Mouse (Mus musculus): ENCODE measurements at regions not wholly inside any gene's neighbourhood (a gene's known extent, or its start where the extent isn't known, plus 50 kb on each side); places are given as distances from the start of the nearest gene placed in this dataset.
"Not testable (repeated sequence)": the region's sequence is repeated elsewhere in the genome, so short reads cannot be mapped to it uniquely, and the experiment has no call there.

DNA sequence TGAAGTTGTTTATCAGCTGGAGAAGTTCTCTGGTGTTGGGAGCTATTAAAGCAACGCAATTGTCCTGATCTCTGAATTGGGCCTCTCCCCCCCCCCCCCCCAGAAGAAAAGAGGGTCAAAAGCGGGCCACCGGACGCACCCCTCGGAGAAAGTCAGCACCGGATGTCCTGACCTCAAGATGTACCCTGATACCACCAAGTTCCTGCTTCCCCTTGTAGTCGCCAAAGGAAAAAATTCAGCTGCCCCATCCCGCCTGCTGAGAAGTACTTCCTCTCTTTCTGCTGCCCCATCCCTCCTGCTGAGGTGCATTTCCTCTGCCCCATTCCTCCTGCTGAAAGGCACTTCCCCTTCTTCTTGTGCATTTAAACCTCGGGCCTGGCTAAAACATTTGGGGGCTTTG, 1191.1 kb upstream of the 1700008P02Rik start:
- DNase-seq: not testable (repeated sequence)

DNA sequence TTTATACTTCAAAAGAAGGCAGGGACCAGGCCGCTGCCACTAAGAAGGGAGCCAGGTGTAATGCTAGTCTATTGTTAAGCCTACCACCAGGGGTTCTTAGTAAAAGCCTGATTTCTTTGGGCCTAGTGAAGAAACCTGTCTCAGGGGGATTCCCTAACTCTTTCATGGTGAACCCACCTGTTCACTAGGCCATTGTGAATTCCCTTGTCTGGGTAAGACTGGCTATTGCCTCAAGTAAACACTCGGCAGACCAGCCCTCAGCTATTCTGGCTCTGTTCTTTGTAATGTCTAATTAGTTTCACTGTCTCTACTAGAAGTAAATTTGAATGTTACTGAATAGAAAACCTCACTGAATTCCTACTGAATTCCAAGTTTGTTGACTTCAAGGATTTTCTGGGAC, 1184.9 kb upstream of the 1700008P02Rik start:
- DNase-seq: not testable (repeated sequence)

DNA sequence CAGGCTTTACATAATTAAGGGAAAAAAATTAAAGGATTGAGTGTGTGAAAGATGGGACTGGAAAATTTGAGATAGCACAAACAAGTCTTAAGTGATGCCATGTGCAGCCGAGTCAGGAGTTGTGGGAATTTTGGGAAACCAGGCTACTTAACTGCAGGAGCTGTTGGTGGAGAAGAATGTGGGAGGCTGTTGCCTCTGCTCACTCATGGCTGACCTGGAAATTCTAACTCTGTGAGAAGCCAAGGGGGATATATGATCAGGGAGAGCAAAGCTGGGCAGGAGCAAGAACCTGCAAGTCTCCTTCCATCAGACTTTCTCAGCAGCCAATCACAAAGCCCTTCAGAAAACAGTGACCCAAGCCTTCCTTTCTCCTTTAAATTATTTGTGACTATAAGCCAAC, 1184.0 kb upstream of the 1700008P02Rik start:
- DNase-seq: no peak

DNA sequence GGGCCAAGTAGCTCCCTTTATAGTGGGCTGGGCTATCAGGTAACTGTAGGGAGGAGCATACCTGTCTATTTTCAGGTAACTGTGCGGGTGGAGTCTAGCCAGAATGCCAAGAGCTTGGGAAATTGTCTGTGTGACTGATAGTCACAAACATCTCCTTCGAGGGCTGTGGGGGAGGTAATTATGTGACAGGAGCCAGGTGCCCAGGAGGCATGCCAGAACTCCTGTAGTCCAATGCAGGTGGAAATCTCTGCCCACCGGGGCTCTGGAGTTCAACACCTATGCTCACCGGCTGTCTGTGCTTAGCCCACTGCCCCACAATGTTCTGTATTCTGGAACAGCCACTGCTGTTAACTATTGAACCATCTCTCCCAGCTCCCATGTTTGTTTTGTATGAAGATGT, 1179.2 kb upstream of the 1700008P02Rik start:
- no peak for DNase-seq

DNA sequence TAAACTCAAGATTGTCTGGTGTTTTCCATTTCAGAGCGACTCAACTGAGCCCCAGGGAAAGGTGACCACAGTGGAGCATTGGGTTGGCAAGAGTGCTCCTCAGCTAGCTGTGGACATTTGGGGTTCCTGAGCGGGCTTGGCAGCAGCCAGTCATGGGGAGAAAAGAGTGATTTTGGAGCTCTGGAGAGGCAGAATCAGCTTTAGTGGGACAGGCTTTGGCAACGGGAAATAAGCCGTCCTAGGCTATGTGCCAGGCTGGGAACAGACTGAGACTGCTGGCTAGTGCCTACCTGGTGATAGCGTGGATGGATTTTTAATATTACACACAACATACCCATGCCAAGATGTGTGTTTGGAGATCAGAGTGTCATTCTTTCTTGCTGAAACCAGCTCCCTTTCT, 1167.4 kb upstream of the 1700008P02Rik start:
- DNase-seq: no peak

DNA sequence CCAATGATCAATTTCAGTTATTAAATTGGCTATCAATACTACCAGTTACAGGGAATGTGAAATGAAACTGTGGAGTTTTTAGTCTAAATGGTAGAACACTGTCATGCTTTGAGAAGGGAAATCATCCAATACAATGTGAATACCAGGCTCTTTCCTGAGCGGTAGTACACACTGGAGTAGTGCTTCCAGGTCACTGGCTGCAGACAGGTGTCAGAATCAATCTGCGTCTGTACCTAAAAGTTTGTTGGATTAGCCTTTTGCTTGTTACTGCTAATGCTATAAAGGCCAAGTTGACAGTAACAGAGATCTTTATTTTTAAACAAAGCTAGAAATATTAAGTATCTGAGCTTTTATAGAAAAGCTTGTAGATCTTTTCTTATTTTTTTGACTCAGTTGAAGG, 1164.9 kb upstream of the 1700008P02Rik start:
- DNase-seq: no peak

DNA sequence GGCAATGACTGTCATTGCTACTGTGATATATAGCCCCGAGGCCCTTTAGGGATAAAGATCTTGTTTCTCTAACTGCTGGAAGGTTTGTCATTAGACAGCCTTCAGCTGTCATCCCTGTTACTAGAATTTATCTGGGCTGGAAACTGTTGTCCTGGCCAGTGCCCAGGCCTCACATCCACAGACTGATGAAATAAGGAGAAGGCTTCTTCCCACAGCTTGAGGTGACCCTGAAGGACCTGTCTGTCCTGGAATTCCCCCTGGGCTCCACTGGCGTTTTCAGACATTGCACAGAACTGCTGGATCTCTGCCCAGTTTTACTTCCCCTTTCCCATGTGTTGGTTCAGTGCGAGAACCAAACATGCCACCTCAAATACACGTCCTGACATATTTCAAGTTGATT, 1135.2 kb upstream of the 1700008P02Rik start:
- DNase-seq: no peak

DNA sequence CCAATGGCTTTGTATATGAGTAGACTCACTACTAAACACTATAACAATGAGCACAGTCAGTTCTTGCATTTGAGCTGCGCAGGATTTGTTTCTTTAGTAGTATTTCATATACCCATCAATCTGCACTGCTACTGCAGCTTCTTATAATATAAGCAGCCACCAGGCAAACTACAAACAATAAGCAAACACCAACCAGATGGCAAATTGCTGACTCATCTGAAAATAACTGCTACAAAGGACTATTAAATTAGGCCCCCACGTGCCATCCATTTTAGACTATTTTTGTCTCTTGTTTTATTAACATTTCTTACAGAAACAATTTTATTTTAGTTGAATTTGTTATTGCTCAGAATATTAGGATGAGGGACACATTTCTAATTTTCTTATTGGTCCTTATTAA, 1093.5 kb upstream of the 1700008P02Rik start:
- no peak for DNase-seq

DNA sequence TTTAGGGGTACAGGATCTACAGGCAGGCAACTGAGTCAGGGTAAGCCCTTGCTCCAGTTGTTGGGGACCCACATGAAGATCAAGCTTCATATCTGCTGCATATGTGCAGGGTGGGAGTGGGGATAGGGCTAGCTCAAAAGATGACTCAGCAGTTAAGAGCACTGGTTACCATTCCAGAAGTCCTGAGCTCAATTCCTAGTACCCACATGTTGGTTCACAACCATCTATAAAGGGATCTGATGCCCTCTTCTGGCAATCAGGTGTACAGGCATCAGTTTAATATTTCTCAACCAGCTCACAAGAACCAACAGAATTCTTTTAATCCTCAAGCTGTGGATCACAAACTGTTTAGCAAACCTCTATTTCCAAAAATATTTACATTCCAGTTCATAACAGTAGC, 1092.9 kb upstream of the 1700008P02Rik start:
- no peak for DNase-seq

DNA sequence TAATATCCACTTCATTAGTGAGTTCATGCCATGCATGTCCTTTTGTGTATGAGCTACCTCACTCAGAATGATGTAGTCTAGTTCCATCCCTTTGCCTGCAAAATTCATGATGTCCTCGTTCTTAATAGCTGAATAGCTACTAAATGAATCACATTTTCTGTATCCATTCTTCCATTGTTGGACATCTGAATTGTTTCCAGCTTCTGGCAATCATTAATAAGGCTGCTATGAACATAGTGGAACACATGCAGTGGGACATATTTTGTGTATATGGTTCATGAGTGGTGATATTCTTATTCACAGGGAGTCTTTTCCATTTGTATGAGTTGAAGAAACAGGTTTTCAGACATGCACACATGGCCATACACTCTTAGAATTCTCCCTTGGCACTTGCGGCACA, 1092.2 kb upstream of the 1700008P02Rik start:
- no peak for DNase-seq

DNA sequence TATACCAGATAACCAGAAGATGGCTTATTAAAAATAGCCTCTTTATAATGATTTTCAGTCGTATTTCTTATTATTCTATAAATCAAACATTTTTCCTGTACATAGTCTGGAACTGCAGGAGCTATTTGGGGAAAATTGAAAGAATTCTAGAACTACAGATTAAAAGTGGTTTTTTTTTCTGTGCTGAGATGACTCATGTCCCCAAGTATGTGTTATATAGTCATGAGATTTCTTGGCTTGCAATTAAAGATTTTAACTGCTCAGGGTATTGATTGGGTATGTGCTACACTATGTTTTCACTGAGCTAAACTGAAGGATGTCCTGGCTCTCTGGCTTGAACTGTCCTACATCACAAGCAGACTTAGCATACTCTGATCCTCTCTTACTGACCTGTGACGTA, 1088.4 kb upstream of the 1700008P02Rik start:
- no peak for DNase-seq

DNA sequence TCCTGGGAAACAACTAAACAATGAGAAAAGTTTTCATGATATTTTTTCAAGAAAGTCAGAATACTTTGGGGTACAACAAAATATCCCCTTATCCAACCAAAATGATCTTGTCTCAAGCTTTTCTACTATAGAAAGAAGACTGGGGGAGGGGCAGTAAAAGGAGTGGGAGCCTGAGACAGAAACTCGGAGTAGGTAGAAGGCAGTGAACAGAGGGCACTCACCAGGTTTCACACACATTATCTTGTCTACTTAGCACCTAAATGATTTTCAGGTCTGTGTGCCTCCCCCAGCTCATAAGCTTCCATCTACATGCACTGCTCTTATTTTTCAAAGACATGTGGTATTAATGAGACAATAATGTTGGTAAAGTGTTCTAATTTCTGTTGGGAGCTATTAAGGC, 1063.3 kb upstream of the 1700008P02Rik start:
- DNase-seq: no peak

DNA sequence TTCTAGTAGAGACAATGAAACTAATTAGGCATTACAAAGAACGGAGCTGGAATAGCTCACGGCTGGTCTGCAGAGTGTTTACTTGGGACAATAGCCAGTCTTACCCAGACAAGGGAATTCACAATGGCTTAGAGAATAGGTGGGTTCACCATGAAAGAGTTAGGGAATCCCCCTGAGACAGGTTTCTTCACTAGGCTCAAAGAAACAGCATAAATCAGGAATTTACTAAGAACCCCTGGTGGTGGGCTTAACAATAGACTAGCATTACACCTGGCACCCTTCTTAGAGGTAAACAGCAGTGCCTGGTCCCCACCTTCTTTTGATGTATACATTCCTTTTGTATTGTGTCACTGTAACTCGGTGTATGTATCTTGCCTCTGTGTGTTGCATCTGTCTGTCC, 1062.6 kb upstream of the 1700008P02Rik start:
- not testable (repeated sequence) for DNase-seq

DNA sequence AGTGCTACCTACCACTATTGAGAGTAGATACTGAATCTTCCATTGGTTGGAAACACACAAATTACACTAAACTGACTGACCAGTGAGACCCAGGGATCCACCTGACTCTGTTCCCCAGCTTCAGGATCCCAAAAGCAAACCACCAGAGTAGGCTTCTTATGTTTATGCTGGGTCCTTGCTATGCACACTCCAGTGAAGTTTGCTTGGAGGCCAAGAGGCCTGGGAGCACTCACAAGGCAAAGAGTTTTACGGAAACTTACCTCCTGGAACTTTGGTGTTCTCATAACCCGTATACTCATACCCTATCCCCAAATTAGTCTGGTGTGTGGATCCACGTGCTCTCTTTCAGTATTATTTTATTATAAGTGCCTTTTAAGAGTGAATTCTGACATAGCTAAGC, 1062.1 kb upstream of the 1700008P02Rik start:
- DNase-seq: no peak

DNA sequence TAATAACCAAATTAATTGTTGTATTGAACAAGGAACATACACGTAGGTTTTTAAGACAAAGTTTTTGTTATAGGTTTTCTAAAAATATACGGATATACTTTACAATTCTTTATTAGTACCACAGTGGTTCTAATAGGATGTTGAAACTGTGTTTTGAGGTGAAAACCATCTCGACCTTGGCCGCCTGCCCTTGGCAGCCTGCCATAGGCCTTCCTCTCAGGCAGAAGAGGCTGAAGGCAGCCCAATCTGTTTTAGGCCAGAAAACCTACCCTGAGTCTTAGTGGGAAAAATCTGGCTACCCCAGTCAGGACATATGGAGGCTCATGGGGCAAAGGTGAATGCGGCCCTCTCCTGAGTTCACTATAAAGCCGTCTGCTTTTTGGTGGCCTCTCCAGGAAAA, 1049.7 kb upstream of the 1700008P02Rik start:
- DNase-seq: no peak

DNA sequence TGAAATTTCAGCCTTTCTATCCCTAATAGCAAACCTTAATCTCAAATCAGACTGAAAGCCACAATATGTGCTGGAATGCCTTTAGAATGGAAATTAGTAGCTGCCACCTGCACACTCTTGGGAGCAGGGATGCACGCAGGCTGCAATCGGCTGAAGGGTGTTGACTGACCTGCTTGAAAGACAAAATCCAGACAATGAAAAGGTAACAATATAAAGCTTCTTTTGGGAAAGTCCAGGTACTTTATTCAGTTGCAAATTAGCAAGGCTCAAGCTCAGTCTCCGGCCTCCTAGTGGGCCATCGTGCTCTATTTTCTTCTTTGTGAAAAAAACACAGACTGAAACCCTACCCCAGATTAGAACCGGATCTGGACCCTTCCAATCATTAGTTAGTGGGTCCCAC, 1047.6 kb upstream of the 1700008P02Rik start:
- not testable (repeated sequence) for DNase-seq

DNA sequence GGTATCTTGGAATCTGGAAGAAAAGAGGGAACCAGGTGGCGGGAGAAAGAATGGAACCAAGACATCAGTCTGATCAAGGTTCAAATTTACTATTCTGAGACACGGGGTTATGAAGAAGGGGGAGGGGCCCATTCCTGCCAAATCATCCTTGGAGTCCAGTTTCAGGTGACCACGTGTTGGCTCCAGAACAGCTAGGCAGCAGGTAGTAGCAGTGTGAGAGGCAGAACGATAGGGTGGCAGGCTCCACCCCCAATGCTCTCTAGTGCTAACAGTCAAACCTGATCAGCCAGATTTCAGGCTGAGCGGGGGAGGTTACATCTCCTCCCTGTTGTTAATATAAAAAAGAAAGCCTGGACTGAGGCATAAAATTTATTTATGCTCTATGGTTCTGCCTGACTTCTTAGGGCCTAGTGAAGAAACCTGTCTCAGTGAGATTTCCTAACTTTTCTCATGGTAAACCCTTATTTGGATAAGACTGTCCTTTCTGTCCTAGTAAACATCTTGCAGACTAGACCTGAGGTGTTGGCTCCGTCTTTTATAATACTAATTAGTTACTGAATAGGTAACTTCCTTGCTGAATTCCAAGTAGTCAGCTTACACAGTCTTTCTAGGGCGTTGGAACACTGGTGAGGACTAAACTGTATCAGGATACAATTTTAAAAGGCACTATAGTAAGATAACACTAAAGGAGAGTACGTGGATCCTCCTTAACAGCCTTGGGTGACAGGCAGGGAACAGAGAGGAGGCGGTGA, 1046.3 kb upstream of the 1700008P02Rik start:
- peak; percentile 52 to 62 for DNase-seq

All from kidney, adult 8-10 months (tissue).